Mouse (Mus musculus): ENCODE results near the gene Chn2.
A peak's percentile ranks its signal among the peaks of the same experiment; 100 is the strongest.

Gene Chn2

GRCm38 (mm10) chr6:54076625-54077024 is 37.3 kb downstream of the Chn2 start:
- DNase-seq (ENCODE audit: inconsistent ontology term) = no peak

GRCm38 (mm10) chr6:54078269-54078668 is 38.9 kb downstream of the Chn2 start:
- DNase-seq (ENCODE audit: inconsistent ontology term) = no peak

- DNase-seq (ENCODE audit: inconsistent ontology term) = peak; percentile 69
Observed at GRCm38 (mm10) chr6:54079881-54080280, 40.5 kb downstream of the Chn2 start.

GRCm38 (mm10) chr6:54080518-54081285 is 41.3 kb downstream of the Chn2 start:
- no peak for DNase-seq (ENCODE audit: inconsistent ontology term)

- no peak for DNase-seq (ENCODE audit: inconsistent ontology term)
Observed at GRCm38 (mm10) chr6:54082576-54082975, 43.2 kb downstream of the Chn2 start.

GRCm38 (mm10) chr6:54084046-54084445 is 44.7 kb downstream of the Chn2 start:
- no peak for DNase-seq (ENCODE audit: inconsistent ontology term)

- DNase-seq (ENCODE audit: inconsistent ontology term) = no peak
Observed at GRCm38 (mm10) chr6:54085009-54085408, 45.7 kb downstream of the Chn2 start.

GRCm38 (mm10) chr6:54088168-54088567 is 48.8 kb downstream of the Chn2 start:
- no peak for DNase-seq (ENCODE audit: inconsistent ontology term)

GRCm38 (mm10) chr6:54090822-54091221 is 51.5 kb downstream of the Chn2 start:
- no peak for DNase-seq (ENCODE audit: inconsistent ontology term)

- DNase-seq (ENCODE audit: inconsistent ontology term) = no peak
Observed at GRCm38 (mm10) chr6:54092920-54093319, 53.6 kb downstream of the Chn2 start.

- peak; percentile 57 for DNase-seq (ENCODE audit: inconsistent ontology term)
Observed at GRCm38 (mm10) chr6:54096147-54096761, 56.9 kb downstream of the Chn2 start.

- DNase-seq (ENCODE audit: inconsistent ontology term) = peak; percentile 69
Observed at GRCm38 (mm10) chr6:54096836-54097235, 57.5 kb downstream of the Chn2 start.

GRCm38 (mm10) chr6:54098339-54098738 is 59.0 kb downstream of the Chn2 start:
- no peak for DNase-seq (ENCODE audit: inconsistent ontology term)

GRCm38 (mm10) chr6:54099659-54100058 is 60.3 kb downstream of the Chn2 start:
- peak; percentile 62 for DNase-seq (ENCODE audit: inconsistent ontology term)

- DNase-seq (ENCODE audit: inconsistent ontology term) = no peak
Observed at GRCm38 (mm10) chr6:54102210-54102609, 62.9 kb downstream of the Chn2 start.

GRCm38 (mm10) chr6:54103276-54103975 is 64.1 kb downstream of the Chn2 start:
- no peak for DNase-seq (ENCODE audit: inconsistent ontology term)

- no peak for DNase-seq (ENCODE audit: inconsistent ontology term)
Observed at GRCm38 (mm10) chr6:54111416-54111984, 72.1 kb downstream of the Chn2 start.

GRCm38 (mm10) chr6:54113338-54113737 is 74.0 kb downstream of the Chn2 start:
- no peak for DNase-seq (ENCODE audit: inconsistent ontology term)

GRCm38 (mm10) chr6:54114412-54114811 is 75.1 kb downstream of the Chn2 start:
- no peak for DNase-seq (ENCODE audit: inconsistent ontology term)

GRCm38 (mm10) chr6:54116299-54116698 is 76.9 kb downstream of the Chn2 start:
- DNase-seq (ENCODE audit: inconsistent ontology term) = no peak

GRCm38 (mm10) chr6:54117001-54117591 is 77.7 kb downstream of the Chn2 start:
- DNase-seq (ENCODE audit: inconsistent ontology term) = no peak

- DNase-seq (ENCODE audit: inconsistent ontology term) = no peak
Observed at GRCm38 (mm10) chr6:54118395-54118794, 79.0 kb downstream of the Chn2 start.

All from Muller cell, postnatal 12 days (primary cell).